Mouse (Mus musculus): ENCODE data around the gene Tenm1.

- TF ChIP-seq POLR2A (IDR thresholded peaks at IDR 0.05; ENCODE audit: low read depth, low read length) (no peak), CTCF (IDR thresholded peaks at IDR 0.05; ENCODE audit: extremely low read depth, insufficient read depth, insufficient read length, insufficient replicate concordance) (no peak)
Observed at GRCm38 (mm10) chrX:43428855-43429263, at the start of gene Tenm1.
